Mouse (Mus musculus): ENCODE results near the gene Tpm1.
A peak's percentile ranks its signal among the peaks of the same experiment; 100 is the strongest.

Gene Tpm1

GRCm38 (mm10) chr9:67046881-67047605 is 2.2 kb downstream of the Tpm1 start:
- DNase-seq (ENCODE audit: low read depth), result peak; percentile 69

DNA sequence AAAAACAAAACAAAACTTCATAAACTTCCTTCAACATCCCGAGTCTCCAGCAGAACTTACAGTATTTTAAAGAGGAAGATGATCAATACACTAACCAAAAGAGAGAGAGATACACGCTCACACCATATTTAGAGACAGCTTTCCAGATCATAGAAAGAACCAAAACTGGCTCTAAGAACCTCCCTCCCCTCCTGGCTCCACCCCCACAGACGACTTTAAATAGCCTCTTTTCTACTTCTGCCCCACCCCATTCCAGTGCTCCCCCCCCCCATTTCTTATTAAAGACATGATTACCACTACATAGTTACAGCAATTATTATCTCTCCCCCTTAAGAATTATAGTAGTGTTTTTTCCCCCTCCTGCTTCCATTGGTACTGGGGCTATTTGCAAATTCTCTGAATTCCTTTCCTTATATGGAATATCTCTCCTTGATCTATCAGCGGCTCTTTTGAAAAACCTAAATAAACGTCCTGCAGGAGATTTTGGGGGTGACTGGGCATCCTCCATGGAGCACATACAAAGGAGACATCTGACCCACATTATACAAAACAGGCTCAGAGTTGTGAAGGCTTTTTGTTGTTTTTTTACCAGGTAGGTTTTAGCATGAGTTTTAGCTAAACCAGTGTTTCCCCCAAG is 3.1 kb downstream of the Tpm1 start:
- DNase-seq (ENCODE audit: low read depth), result peak; percentile 32

DNA sequence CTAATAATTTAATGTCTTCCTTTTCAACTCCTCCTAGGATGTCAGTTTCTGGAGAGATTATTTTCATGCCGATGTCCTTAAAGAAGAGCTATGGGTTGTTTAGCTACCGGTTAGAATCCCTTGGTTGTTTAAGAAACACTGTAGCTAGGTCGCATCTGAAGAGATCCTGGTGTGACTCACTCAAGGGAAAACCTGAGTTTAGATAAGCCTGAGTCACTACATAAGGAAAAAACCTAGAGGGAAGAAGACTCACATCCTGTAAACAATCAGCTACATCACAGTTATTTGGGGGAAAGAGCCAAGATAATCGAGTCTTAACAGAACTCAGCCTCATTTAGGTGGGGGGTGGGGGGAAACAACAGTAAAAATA is 3.9 kb downstream of the Tpm1 start:
- DNase-seq (ENCODE audit: low read depth), result no peak

GRCm38 (mm10) chr9:67044551-67045305 is 4.5 kb downstream of the Tpm1 start:
- peak; percentile 72 for DNase-seq (ENCODE audit: low read depth)

GRCm38 (mm10) chr9:67043231-67044199 is 5.7 kb downstream of the Tpm1 start:
- peak; percentile 98 for DNase-seq (ENCODE audit: low read depth)

GRCm38 (mm10) chr9:67042813-67043207 is 6.4 kb downstream of the Tpm1 start:
- no peak for DNase-seq (ENCODE audit: low read depth)

DNA sequence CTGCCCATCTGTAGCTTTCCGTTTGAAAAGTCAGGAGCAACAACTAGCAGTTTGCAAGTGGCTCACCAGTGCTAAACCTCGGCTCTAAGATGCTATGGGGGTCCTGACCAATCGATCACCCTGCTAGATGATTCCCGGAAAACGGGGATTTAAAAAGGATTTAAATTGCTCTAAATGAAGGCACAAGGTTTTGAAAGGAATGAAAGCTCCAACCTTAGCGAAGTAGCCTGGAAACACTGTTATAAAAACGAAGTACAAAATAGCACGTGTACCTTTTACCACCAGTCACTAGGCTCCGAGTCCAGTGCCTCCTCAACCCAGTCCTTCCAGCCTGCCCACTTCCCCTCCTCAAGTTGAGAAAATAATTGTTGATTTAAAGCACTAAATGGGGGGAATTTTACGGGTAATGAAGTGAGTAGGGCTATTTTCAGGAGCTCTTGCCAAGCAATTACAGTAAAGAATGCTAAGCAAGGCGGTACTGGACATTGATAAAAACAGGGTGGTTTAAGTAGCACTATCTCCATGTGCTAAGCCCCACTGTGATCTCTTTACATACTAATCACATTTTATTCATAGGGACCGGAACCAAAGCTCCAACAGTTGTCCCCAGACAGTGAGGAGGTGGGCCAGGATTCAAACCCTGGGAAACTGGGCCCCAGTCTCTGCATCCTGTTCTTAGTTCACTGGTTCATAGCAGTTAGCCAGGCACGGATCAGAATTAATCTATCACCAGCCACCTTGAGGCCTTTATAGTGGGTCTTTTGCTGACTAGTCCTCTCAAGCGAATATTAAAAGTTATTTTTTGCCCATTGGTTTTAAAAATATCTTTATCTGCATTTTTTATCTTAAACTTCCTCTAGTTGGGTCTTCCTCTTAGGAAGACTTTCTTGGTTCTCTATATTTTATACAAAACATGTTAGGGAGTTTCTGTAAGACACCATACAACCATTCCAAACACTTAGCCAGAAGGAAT is 7.1 kb downstream of the Tpm1 start:
- DNase-seq (ENCODE audit: low read depth), result no peak

DNA sequence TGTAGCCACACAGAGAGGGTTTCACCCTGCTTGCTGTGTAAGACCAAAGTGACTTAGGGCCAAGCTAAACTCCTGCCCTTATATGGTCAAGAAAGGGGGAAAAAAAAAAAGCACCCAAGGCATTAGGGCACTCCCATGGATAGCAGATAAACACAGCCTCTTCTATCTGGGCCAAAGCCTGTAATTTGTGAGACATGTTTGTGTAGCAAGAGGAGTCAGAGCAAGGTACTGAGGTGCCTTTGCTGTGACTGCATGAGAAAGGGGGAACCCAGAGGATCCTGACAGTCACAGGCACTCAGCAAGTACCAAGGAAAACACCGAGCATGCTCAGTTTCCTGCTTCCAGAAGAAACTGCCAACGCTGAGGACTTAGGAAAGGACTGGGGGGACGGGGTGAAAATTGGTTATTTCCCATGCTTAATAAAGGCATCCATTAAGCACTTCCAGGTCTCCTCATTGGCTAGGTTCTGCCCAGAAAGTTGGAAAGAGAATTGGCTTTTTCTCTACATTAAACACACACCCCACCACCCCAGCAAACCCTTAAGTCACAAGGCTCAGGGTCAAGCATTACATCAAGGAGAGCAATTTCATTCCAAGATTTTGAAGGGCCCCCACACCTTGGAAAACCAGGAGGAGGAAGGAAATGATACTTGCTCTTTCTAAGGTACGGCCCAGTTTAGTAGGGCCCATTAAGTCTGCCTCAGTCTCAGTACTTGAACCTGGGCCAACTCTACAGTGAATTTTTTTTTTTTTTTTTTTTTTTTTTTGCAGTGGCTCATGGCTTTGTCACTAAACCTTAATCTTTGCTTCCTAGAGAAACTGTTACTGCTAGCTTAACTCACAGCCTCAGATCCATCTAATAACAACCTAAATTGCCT is 8.0 kb downstream of the Tpm1 start:
- no peak for DNase-seq (ENCODE audit: low read depth)

GRCm38 (mm10) chr9:67039867-67040266 is 9.3 kb downstream of the Tpm1 start:
- DNase-seq (ENCODE audit: low read depth), result no peak

DNA sequence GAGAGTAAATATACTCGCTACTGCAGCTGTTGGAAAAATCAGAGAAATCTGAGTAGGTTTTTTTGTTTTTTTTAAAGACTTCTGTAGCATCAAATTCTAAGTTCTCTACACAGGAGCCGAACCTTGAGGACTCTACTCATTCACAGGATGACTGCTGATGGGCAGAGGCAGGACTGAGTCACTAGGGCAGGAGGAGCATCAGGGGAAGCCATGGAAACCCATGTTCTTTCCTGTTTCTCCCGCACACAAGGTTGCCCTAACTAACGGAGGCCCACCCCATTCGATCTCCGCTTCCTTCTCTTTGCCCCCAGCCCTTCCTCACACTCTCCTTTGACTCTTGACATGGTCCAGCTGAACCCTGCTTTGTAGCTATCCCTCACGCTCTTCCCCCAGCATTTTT is 10.5 kb downstream of the Tpm1 start:
- no peak for DNase-seq (ENCODE audit: low read depth)

DNA sequence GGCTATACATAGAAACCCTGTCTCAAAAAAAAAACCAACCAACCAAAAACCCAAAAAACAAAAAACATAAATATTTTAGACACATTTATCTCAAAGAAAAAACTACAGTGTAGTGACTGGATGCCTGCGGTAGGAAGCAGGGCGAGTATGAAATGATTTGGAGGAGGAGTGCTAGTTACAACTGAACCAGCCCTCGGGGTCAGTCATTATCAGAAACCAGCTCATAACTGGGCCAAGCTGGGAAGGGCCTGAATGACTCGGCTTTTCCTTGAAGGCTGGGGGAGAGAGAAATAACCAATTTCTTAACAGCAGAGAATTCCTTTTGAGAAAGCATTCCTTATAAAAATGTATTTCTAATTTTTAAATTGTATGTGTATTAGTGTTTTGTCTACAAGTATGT is 11.5 kb downstream of the Tpm1 start:
- no peak for DNase-seq (ENCODE audit: low read depth)

DNA sequence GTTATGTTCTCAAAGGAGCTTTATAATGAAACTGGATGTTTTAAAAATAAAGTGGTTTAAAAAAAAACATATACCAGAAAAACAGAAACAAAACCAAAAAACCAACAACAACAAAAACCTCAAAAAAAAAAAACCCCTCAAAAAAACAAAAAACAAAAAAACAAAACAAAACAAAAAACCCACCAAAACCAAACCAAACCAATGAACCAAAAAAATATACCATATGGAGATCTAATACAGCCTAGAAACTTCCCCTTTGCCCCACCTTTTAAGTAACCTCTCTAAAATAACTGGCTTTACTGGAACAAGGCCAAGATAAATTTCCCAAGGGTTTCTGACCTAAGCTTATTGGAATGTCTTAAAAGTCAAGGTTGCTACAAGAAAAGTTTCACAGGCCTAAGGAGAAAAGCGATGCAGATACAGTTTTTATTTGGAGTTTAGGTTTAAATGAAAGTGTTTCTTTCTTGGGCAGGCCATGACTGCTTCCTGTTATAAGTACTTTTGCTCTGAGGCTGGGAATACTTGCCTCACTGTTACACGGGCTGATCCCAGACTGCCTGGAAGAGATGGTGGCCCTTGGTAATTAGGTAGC is 12.6 kb downstream of the Tpm1 start:
- no peak for DNase-seq (ENCODE audit: low read depth)

GRCm38 (mm10) chr9:67035957-67036451 is 13.2 kb downstream of the Tpm1 start:
- DNase-seq (ENCODE audit: low read depth), result no peak

DNA sequence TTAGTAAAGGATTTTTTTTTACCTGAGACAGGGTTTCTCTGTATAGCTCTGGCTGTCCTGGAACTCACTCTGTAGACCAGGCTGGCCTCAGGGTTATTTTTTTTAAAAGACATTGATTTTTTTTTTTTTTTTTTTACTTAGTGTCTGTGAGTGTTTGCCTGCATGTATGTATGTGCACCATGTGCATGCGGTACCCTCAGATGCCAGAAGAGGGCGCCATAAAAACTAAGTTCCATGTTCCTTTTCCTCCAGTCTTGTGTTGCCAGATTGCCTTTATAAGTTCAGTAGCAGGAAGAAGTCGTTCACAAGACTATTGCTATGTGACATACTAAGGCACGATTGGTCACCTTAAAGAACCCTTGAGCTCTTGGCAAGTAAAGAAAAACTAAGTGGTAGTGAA is 14.5 kb downstream of the Tpm1 start:
- peak; percentile 40 for DNase-seq (ENCODE audit: low read depth)

GRCm38 (mm10) chr9:67033016-67033415 is 16.2 kb downstream of the Tpm1 start:
- no peak for DNase-seq (ENCODE audit: low read depth)

- no peak for DNase-seq (ENCODE audit: low read depth)
These were observed 16.6 kb downstream of the Tpm1 start for GRCm38 (mm10) chr9:67032611-67033010.

DNA sequence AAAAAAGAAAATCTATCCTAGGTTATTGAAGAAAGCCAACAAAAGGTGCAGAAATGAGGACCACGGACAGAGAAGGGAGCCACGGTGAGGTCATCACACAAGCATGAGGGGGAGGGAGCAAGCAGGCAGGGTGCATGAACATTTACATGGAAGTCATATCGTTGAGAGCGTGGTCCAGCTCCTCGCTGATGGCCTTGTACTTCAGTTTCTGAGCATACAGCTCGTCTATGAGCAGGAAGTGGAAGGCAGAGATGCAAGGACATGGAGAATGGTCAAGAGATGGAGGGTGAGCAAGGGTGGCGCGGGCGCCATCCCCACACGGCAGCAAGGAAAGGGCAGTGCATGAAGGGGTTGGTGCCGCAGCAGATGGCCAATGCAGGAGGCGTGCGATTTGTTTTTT is 19.7 kb downstream of the Tpm1 start:
- DNase-seq (ENCODE audit: low read depth), result no peak

DNA sequence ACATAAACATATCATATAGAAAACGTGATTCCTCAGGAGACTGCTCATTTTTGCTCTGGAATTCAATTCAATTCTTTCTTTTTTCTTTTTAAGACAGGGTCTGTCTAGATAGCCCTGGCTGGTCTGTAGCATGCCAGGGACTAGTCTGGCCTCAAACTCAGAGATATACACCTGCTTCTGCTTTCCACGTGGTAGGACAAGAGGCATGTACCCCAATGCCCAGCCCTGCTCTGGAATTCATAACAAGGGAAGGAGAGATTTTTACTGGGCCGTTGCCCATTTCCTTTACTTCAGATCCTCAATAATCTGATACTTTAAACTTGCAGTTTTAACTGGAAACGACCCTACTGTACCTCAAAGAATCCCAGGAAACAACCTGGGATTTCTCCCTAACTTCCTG is 20.3 kb downstream of the Tpm1 start:
- no peak for DNase-seq (ENCODE audit: low read depth)

GRCm38 (mm10) chr9:67028133-67028724 is 21.0 kb downstream of the Tpm1 start:
- no peak for DNase-seq (ENCODE audit: low read depth)
